Mouse (Mus musculus) liver, embryonic 15.5 days (tissue): Measurements from ENCODE around the gene Cenpx. TPM values are rescaled to one million over a fixed set of nuclear protein-coding genes. Genes with fewer than 3 reads are reported as not detected.
A peak's percentile ranks its signal among the peaks of the same experiment; 100 is the strongest.
"Not testable (repeated sequence)": the region's sequence is repeated elsewhere in the genome, so short reads cannot be mapped to it uniquely, and the experiment has no call there.

Experiments
- ATAC-seq: fragments of 200-750 bp; cut with Nextera tagmentation; 2 replicates; pipeline ENCODE4 v1.8.0; 2017; ENCODE audit warnings: moderate number of reproducible peaks, mild to moderate bottlenecking, moderate library complexity; ENCODE audit not compliant: insufficient read depth
- H3K27ac ChIP-seq: fragments of 300-500 bp; sonication (generic); replicated peaks from 2 replicates; pipeline ENCODE4 v1.5.1; 2015; ENCODE audit warnings: mild to moderate bottlenecking, inconsistent platforms
- H3K27me3 ChIP-seq: fragments of 300-500 bp; sonication (generic); 2 replicates; pipeline ENCODE4 v1.6.1; 2015; ENCODE audit warnings: mild to moderate bottlenecking, inconsistent platforms
- H3K36me3 ChIP-seq: fragments of 300-500 bp; sonication (generic); replicated peaks from 2 replicates; pipeline ENCODE4 v1.6.1; 2015; ENCODE audit warnings: moderate library complexity, mild to moderate bottlenecking, inconsistent platforms
- H3K4me1 ChIP-seq: fragments of 300-500 bp; sonication (generic); replicated peaks from 2 replicates; pipeline ENCODE4 v1.6.1; 2015; ENCODE audit warnings: inconsistent platforms
- H3K4me2 ChIP-seq: fragments of 300-500 bp; sonication (generic); 2 replicates; pipeline ENCODE4 v1.6.1; 2015; ENCODE audit warnings: moderate library complexity, mild to moderate bottlenecking, inconsistent platforms
- H3K4me3 ChIP-seq: fragments of 300-500 bp; sonication (generic); replicated peaks from 2 replicates; pipeline ENCODE4 v1.5.1; 2015; ENCODE audit warnings: mild to moderate bottlenecking, inconsistent platforms
- H3K9ac ChIP-seq: fragments of 300-500 bp; sonication (generic); 2 replicates; pipeline ENCODE4 v1.6.1; 2015; ENCODE audit warnings: moderate library complexity, mild to moderate bottlenecking, inconsistent platforms
- H3K9me3 ChIP-seq: fragments of 300-500 bp; sonication (generic); replicated peaks from 2 replicates; pipeline ENCODE4 v1.6.1; 2016; ENCODE audit warnings: inconsistent platforms
- WGBS: fragments of 180-500 bp; shearing (Covaris S2); methylation state at CpG from one replicate; pipeline ENCODE4 v1.1.7; 2015; ENCODE audit warnings: mixed read lengths; ENCODE audit not compliant: insufficient replicate concordance; 5-methylcytosine and 5-hydroxymethylcytosine counted together
- polyA plus RNA-seq: library from polyadenylated mRNA; unstranded; fragments of >200 nt; fragmentation: Nextera tagmentation; extraction: Ambion mirVana; gene quantifications from 2 replicates; pipeline ENCODE4 v1.2.1, GENCODE M21; 2015

Cenpx gene
- 80.9 and 88.4 TPM in 2 replicates for polyA plus RNA-seq

GRCm38 (mm10) chr11:120713580-120714518 is at the start of gene Cenpx, which contains the start of gene Lrrc45:
TSS of gene Cenpx (minus strand) at chr11:120713738.
TSS of gene Lrrc45 (plus strand) at chr11:120713925.
- H3K9me3 ChIP-seq = no peaks in the 10 kb centered on the region
- peak within 1 kb of the TSS; percentile 71 for H3K9ac ChIP-seq
- peaks cover 28% of the 10 kb centered on the region; the same call in 1 of the 2 replicates for H3K36me3 ChIP-seq
- H3K27ac ChIP-seq = peak within 1 kb of the TSS; percentile 74
- peak within 1 kb of the TSS; percentile 96 for H3K4me2 ChIP-seq
- WGBS = 2% methylated on average over 53 of the region's 53 CpGs
- peak within 1 kb of the TSS; percentile 71 for H3K4me3 ChIP-seq
- peak; percentile 95 for ATAC-seq
- H3K27me3 ChIP-seq = no peaks in the 10 kb centered on the region
- H3K4me1 ChIP-seq = peaks cover 30% of the 10 kb centered on the region

- not testable (repeated sequence) for H3K27ac ChIP-seq, ATAC-seq, H3K9ac ChIP-seq
Observed at GRCm38 (mm10) chr11:120762672-120763041, 49.1 kb upstream of the Cenpx start, which contains the start of gene Hmga1b. TSS of gene Hmga1b (plus strand) at chr11:120762794.

GRCm38 (mm10) chr11:120761811-120762671 is 48.5 kb upstream of the Cenpx start:
- H3K27ac ChIP-seq = no peak overlapping the region

More at GRCm38 (mm10) chr11:120762672-120763041, 49.1 kb upstream of the Cenpx start, which contains the start of gene Hmga1b:
- H3K4me2 ChIP-seq, H3K4me3 ChIP-seq, H3K4me1 ChIP-seq, H3K36me3 ChIP-seq: not testable (repeated sequence)
- WGBS = 17% methylated on average over 14 of the region's 14 CpGs
- Histone ChIP-seq H3K27me3 (peaks cover 33% of the 10 kb centered on the region), H3K9me3 (peaks cover 11% of the 10 kb centered on the region; the same call in 1 of the 2 replicates)

GRCm38 (mm10) chr11:120760236-120760635 is 46.7 kb upstream of the Cenpx start:
- Histone ChIP-seq H3K4me3 (no peak overlapping the region), H3K9me3 (peaks cover 15% of the 10 kb centered on the region; the same call in 1 of the 2 replicates), H3K9ac (no peak overlapping the region), H3K4me1 (no peaks in the 10 kb centered on the region), H3K4me2 (no peak overlapping the region), H3K27ac (no peak overlapping the region), H3K27me3 (peaks cover 27% of the 10 kb centered on the region), H3K36me3 (no peaks in the 10 kb centered on the region)
- ATAC-seq = no peak
- WGBS = 66% methylated on average over 9 of the region's 9 CpGs

More at GRCm38 (mm10) chr11:120761811-120762671, 48.5 kb upstream of the Cenpx start:
- no peak overlapping the region for H3K9ac ChIP-seq
- no peaks in the 10 kb centered on the region for H3K4me1 ChIP-seq
- H3K4me2 ChIP-seq = no peak overlapping the region
- H3K9me3 ChIP-seq = peaks cover 12% of the 10 kb centered on the region; the same call in 1 of the 2 replicates
- ATAC-seq = no peak
- WGBS = 58% methylated on average over 14 of the region's 14 CpGs
- H3K27me3 ChIP-seq = peaks cover 33% of the 10 kb centered on the region
- H3K36me3 ChIP-seq = no peaks in the 10 kb centered on the region
- no peak overlapping the region for H3K4me3 ChIP-seq

GRCm38 (mm10) chr11:120751606-120752005 is 38.1 kb upstream of the Cenpx start:
- ATAC-seq = no peak
- 57% methylated on average over 4 of the region's 4 CpGs for WGBS
- no peak overlapping the region for H3K4me2 ChIP-seq

GRCm38 (mm10) chr11:120749430-120749829 is 35.9 kb upstream of the Cenpx start:
- H3K9ac ChIP-seq = no peak overlapping the region
- no peaks in the 10 kb centered on the region for H3K36me3 ChIP-seq
- no peaks in the 10 kb centered on the region for H3K9me3 ChIP-seq
- no peak overlapping the region for H3K4me3 ChIP-seq
- no peak for ATAC-seq
- H3K27me3 ChIP-seq = peaks cover 5% of the 10 kb centered on the region; the same call in 1 of the 2 replicates
- H3K4me2 ChIP-seq = no peak overlapping the region
- WGBS = 43% methylated on average over 8 of the region's 8 CpGs
- H3K4me1 ChIP-seq = no peaks in the 10 kb centered on the region
- no peak overlapping the region for H3K27ac ChIP-seq

More at GRCm38 (mm10) chr11:120751606-120752005, 38.1 kb upstream of the Cenpx start:
- no peak overlapping the region for H3K4me3 ChIP-seq
- H3K9me3 ChIP-seq = no peaks in the 10 kb centered on the region
- no peaks in the 10 kb centered on the region for H3K36me3 ChIP-seq
- no peaks in the 10 kb centered on the region for H3K4me1 ChIP-seq
- peaks cover 5% of the 10 kb centered on the region; the same call in 1 of the 2 replicates for H3K27me3 ChIP-seq
- no peak overlapping the region for H3K27ac ChIP-seq
- no peak overlapping the region for H3K9ac ChIP-seq

GRCm38 (mm10) chr11:120747974-120748373 is 34.4 kb upstream of the Cenpx start:
- Histone ChIP-seq H3K27ac (no peak overlapping the region), H3K27me3 (peaks cover 5% of the 10 kb centered on the region; the same call in 1 of the 2 replicates), H3K36me3 (no peaks in the 10 kb centered on the region), H3K4me1 (no peaks in the 10 kb centered on the region), H3K4me2 (no peak overlapping the region), H3K9ac (no peak overlapping the region), H3K9me3 (no peaks in the 10 kb centered on the region), H3K4me3 (no peak overlapping the region)
- ATAC-seq = no peak
- WGBS = 37% methylated on average over 4 of the region's 4 CpGs

- H3K36me3 ChIP-seq = no peaks in the 10 kb centered on the region
- no peak overlapping the region for H3K27ac ChIP-seq
- WGBS = 58% methylated on average over 7 of the region's 7 CpGs
- H3K9me3 ChIP-seq = no peaks in the 10 kb centered on the region
- no peak overlapping the region for H3K4me3 ChIP-seq
- ATAC-seq = no peak
- H3K4me2 ChIP-seq = no peak overlapping the region
- H3K4me1 ChIP-seq = no peaks in the 10 kb centered on the region
- H3K27me3 ChIP-seq = no peaks in the 10 kb centered on the region; the same call in 1 of the 2 replicates
- no peak overlapping the region for H3K9ac ChIP-seq
Observed at GRCm38 (mm10) chr11:120744121-120744701, 30.7 kb upstream of the Cenpx start.

- no peak overlapping the region for H3K9ac ChIP-seq
- no peaks in the 10 kb centered on the region for H3K9me3 ChIP-seq
- no peaks in the 10 kb centered on the region for H3K4me1 ChIP-seq
- no peak overlapping the region for H3K27ac ChIP-seq
- no peaks in the 10 kb centered on the region for H3K36me3 ChIP-seq
- H3K27me3 ChIP-seq = no peaks in the 10 kb centered on the region; the same call in 1 of the 2 replicates
- no peak overlapping the region for H3K4me2 ChIP-seq
- no peak for ATAC-seq
- no peak overlapping the region for H3K4me3 ChIP-seq
- WGBS = 72% methylated on average over 5 of the region's 5 CpGs
Observed at GRCm38 (mm10) chr11:120740981-120741380, 27.4 kb upstream of the Cenpx start.

- H3K4me3 ChIP-seq = no peak overlapping the region
- no peaks in the 10 kb centered on the region for H3K9me3 ChIP-seq
- WGBS = 49% methylated on average over 6 of the region's 6 CpGs
- no peak overlapping the region for H3K9ac ChIP-seq
- H3K27me3 ChIP-seq = peaks cover 12% of the 10 kb centered on the region
- no peak overlapping the region for H3K4me2 ChIP-seq
- no peaks in the 10 kb centered on the region for H3K4me1 ChIP-seq
- no peak overlapping the region for H3K27ac ChIP-seq
- ATAC-seq = no peak
- H3K36me3 ChIP-seq = no peaks in the 10 kb centered on the region
Observed at GRCm38 (mm10) chr11:120736424-120736823, 22.9 kb upstream of the Cenpx start.
